Mouse (Mus musculus): Measurements from ENCODE around the gene Gmds.

DNA sequence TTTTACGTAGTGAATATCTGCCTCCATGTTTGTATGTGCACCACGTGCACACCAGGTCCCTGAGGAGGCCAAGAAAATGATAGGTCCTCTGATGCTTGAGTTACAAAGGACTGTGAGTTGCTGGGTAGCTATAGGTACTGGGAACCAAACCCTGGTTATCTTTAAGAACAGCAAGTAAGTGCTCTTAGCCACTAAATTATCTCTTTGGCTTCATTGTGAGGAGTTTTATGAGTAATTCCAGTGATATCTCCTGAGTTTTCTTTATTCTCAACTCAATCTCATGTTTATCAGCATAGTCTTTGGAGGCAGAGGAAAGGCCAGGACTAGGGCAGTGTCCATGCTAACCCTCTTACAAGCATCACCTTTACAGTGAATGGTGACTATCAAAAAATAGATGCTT, 370.3 kb downstream of the Gmds start:
- no peak for TF ChIP-seq CTCF (IDR thresholded peaks at IDR 0.05; ENCODE audit: control insufficient read depth, insufficient read depth, insufficient replicate concordance, low read depth, low read length)
- TF ChIP-seq POLR2A (IDR thresholded peaks at IDR 0.05; ENCODE audit: control insufficient read depth, low read depth, low read length): no peak

Data from testis, adult 2 months (tissue).